Mouse (Mus musculus): Measurements from ENCODE around the gene Catspere2.

GRCm38 (mm10) chr1:177984206-177984605, 983 bp downstream of the Catspere2 start:
- TF ChIP-seq CTCF (IDR thresholded peaks at IDR 0.05; ENCODE audit: low read depth) (no peak), EP300 (optimal IDR thresholded peaks at IDR 0.05) (no peak)

All from stomach, postnatal 0 days (tissue).